Mouse (Mus musculus) embryonic facial prominence, embryonic 14.5 days (tissue): Measurements from ENCODE around the gene Otud7b. TPM values are rescaled to one million over a fixed set of nuclear protein-coding genes. Genes with fewer than 3 reads are reported as not detected.

Experiments
- ATAC-seq: fragments of 200-750 bp; cut with Nextera tagmentation; 2 replicates; pipeline ENCODE4 v1.8.0; 2017; ENCODE audit warnings: low read depth, moderate number of reproducible peaks, moderate TSS enrichment
- DNase-seq: peaks from one replicate; pipeline ENCODE4 v3.0.0-alpha.2; 2015; ENCODE audit warnings: low spot score
- H3K27ac ChIP-seq: fragments of 300-500 bp; sonication (generic); replicated peaks from 2 replicates; pipeline ENCODE4 v1.5.1; 2014; ENCODE audit warnings: low read depth, mild to moderate bottlenecking, low read length, moderate library complexity
- H3K27me3 ChIP-seq: fragments of 300-500 bp; sonication (generic); replicated peaks from 2 replicates; pipeline ENCODE4 v1.6.1; 2014; ENCODE audit warnings: low read length; ENCODE audit not compliant: control insufficient read depth, insufficient read depth
- H3K36me3 ChIP-seq: fragments of 300-500 bp; sonication (generic); 2 replicates; pipeline ENCODE4 v1.6.1; 2014; ENCODE audit warnings: low read length, mixed read lengths; ENCODE audit not compliant: control insufficient read depth, insufficient read depth
- H3K4me1 ChIP-seq: fragments of 300-500 bp; sonication (generic); 2 replicates; pipeline ENCODE4 v1.6.1; 2014; ENCODE audit warnings: antibody characterized with exemption, low read length; ENCODE audit not compliant: control insufficient read depth, insufficient read depth
- H3K4me2 ChIP-seq: fragments of 300-500 bp; sonication (generic); 2 replicates; pipeline ENCODE4 v1.6.1; 2014; ENCODE audit warnings: low read depth, mild to moderate bottlenecking, low read length, moderate library complexity, mixed read lengths
- H3K4me3 ChIP-seq: fragments of 300-500 bp; sonication (generic); 2 replicates; pipeline ENCODE4 v1.5.1; 2014; ENCODE audit warnings: low read depth, mild to moderate bottlenecking, low read length
- H3K9ac ChIP-seq: fragments of 300-500 bp; sonication (generic); 2 replicates; pipeline ENCODE4 v1.6.1; 2014; ENCODE audit warnings: low read depth, mild to moderate bottlenecking, low read length, moderate library complexity, mixed read lengths
- H3K9me3 ChIP-seq: fragments of 300-500 bp; sonication (generic); 2 replicates; pipeline ENCODE4 v1.6.1; 2016; ENCODE audit warnings: low read length; ENCODE audit not compliant: control insufficient read depth
- WGBS: fragments of 180-500 bp; shearing (Covaris S2); extraction: QIAGEN DNeasy Blood & Tissue Kit; methylation state at CpG from one replicate; pipeline ENCODE4 v1.1.7; 2014; 5-methylcytosine and 5-hydroxymethylcytosine counted together
- polyA plus RNA-seq: library from polyadenylated mRNA; unstranded; fragments of >200 nt; fragmentation: Nextera tagmentation; extraction: Ambion mirVana; gene quantifications from 2 replicates; pipeline ENCODE4 v1.2.1, GENCODE M21; 2014

Otud7b gene
- polyA plus RNA-seq, 1 experiment from 2014 or later: 17.6 TPM

- H3K27ac ChIP-seq: no peak overlapping the region
- ATAC-seq: no peak
- H3K9me3 ChIP-seq: no peaks in the 10 kb centered on the region
- 85% methylated on average over 1 of the region's 1 CpGs for WGBS
- H3K4me3 ChIP-seq: no peak overlapping the region
- H3K27me3 ChIP-seq: no peaks in the 10 kb centered on the region
- DNase-seq: peak; percentile 40
- H3K4me1 ChIP-seq: no peaks in the 10 kb centered on the region
- H3K36me3 ChIP-seq: no peaks in the 10 kb centered on the region
- no peak overlapping the region for H3K9ac ChIP-seq
- H3K4me2 ChIP-seq: no peak overlapping the region
Observed at GRCm38 (mm10) chr3:96081006-96081405, 23.3 kb upstream of the Otud7b start.

- H3K4me2 ChIP-seq: no peak overlapping the region
- no peak overlapping the region for H3K9ac ChIP-seq
- H3K4me1 ChIP-seq: no peaks in the 10 kb centered on the region
- no peak overlapping the region for H3K27ac ChIP-seq
- 90% methylated on average over 4 of the region's 4 CpGs for WGBS
- H3K9me3 ChIP-seq: no peaks in the 10 kb centered on the region
- no peaks in the 10 kb centered on the region for H3K27me3 ChIP-seq
- no peak overlapping the region for H3K4me3 ChIP-seq
- ATAC-seq: no peak
- H3K36me3 ChIP-seq: no peaks in the 10 kb centered on the region
- DNase-seq: no peak
Observed at GRCm38 (mm10) chr3:96081650-96082049, 22.7 kb upstream of the Otud7b start.

DNA sequence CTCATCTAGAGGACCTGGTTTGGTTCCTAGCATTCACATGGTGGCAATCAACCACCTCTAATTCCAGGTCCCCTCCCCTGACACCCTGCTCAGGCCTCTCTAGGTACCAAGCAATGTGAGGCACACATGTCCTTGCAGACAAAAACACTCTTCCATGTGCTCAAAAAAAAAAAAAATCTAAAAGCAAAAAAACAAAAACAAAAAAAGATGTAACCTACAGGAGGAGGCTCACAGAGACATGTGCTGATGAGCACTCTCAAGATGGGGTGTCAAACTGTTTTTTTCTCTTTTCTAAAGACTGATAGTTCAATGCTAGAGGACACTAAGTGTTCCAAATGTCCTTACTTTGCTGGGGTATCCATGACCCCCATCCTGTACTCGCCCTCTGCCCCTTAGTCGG is 22.2 kb upstream of the Otud7b start:
- no peak overlapping the region for H3K4me2 ChIP-seq
- DNase-seq: no peak
- H3K4me1 ChIP-seq: no peaks in the 10 kb centered on the region
- no peaks in the 10 kb centered on the region for H3K36me3 ChIP-seq
- H3K9me3 ChIP-seq: no peaks in the 10 kb centered on the region
- H3K4me3 ChIP-seq: no peak overlapping the region
- no peak for ATAC-seq
- WGBS: 90% methylated on average over 2 of the region's 2 CpGs
- no peak overlapping the region for H3K9ac ChIP-seq
- no peaks in the 10 kb centered on the region for H3K27me3 ChIP-seq
- H3K27ac ChIP-seq: no peak overlapping the region

DNA sequence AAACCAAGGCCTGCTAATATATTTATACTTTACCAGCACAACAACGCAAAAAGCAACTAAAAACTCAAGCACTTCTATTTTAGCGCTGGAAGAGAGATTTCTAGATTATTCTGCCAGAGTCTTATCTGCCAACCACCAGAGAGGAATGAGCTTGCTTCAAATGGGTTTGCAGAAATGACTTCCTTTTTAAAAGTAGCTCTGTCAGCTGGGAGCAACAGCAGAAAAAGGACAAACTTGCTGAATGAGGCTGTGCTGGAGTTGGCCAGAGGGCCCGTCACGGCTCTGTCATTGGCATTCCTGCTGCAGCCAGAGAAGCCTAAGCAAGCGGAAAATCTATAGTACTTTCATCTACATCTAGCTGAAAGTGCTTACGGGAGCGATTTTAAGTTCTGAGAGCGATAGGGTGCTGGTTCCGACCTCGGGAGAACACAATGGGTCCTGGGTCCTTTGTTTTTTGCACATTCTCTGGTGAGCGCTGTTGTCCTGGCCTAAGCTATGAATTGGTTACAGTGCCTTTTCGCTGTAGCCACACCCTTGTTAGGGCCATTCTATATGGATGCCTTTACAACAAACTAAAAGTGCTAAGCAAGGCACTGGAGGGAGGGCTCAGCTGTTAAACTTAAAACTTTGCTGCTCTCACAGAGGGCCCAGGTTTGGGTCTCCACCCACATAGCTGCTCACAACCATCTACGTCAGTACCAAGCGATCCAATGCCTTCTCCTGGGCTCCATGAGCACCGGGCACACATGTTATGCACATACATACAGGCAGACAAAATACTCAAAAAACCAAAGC is 21.4 kb upstream of the Otud7b start:
- 70% methylated on average over 15 of the region's 15 CpGs for WGBS
- no peak for ATAC-seq

DNA sequence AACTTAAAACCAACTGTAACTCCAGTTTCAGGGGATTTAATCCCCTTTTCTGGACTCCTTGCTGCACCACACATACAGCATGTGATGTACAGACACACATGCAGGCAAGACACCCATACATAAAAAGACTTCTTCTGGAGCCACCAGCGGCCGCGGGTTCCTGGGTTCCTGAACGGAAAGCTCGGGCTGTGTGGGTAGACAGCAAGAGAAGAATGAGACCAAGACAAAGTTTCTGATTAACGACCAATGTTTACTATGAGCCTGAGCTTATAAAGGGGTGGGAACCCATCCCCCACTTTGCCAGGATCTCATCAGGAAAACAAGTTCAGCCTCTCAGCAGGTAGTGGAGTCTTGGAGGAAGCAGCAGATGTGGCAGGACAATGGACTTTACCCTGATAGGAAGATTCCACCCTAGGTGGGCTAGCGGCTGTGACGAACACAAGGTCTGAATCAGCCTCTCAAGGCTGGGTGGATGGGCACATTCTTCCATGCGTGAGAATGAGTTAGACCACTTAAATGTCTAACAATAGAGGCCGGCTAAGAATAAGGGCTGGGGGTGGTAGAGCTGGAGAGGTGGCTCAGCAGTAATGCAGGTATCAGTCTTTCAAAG is 20.1 kb upstream of the Otud7b start:
- Histone ChIP-seq H3K4me3 (no peak overlapping the region), H3K9ac (no peak overlapping the region), H3K36me3 (no peaks in the 10 kb centered on the region), H3K4me1 (no peaks in the 10 kb centered on the region), H3K27me3 (no peaks in the 10 kb centered on the region), H3K9me3 (no peaks in the 10 kb centered on the region), H3K4me2 (no peak overlapping the region), H3K27ac (no peak overlapping the region)
- ATAC-seq: no peak
- DNase-seq: no peak
- 84% methylated on average over 10 of the region's 10 CpGs for WGBS

More for the DNA sequence above, 21.4 kb upstream of the Otud7b start:
- peak overlapping the region; percentile 14; the same call in 1 of the 2 replicates for H3K9ac ChIP-seq
- DNase-seq: no peak
- H3K27me3 ChIP-seq: no peaks in the 10 kb centered on the region
- no peaks in the 10 kb centered on the region for H3K4me1 ChIP-seq
- H3K9me3 ChIP-seq: no peaks in the 10 kb centered on the region
- no peak overlapping the region for H3K4me3 ChIP-seq
- H3K36me3 ChIP-seq: no peaks in the 10 kb centered on the region
- no peak overlapping the region for H3K27ac ChIP-seq
- no peak overlapping the region for H3K4me2 ChIP-seq

GRCm38 (mm10) chr3:96087219-96087618 is 17.1 kb upstream of the Otud7b start:
- Histone ChIP-seq H3K27me3 (no peaks in the 10 kb centered on the region), H3K4me1 (no peaks in the 10 kb centered on the region), H3K36me3 (no peaks in the 10 kb centered on the region), H3K9ac (no peak overlapping the region), H3K4me3 (no peak overlapping the region), H3K27ac (no peak overlapping the region), H3K9me3 (no peaks in the 10 kb centered on the region), H3K4me2 (no peak overlapping the region)
- ATAC-seq: no peak
- WGBS: 62% methylated on average over 2 of the region's 2 CpGs
- DNase-seq: no peak

GRCm38 (mm10) chr3:96087801-96088200 is 16.5 kb upstream of the Otud7b start:
- no peak overlapping the region for H3K9ac ChIP-seq
- 69% methylated on average over 4 of the region's 4 CpGs for WGBS
- no peak for DNase-seq
- H3K4me3 ChIP-seq: no peak overlapping the region
- H3K4me2 ChIP-seq: no peak overlapping the region
- H3K36me3 ChIP-seq: no peaks in the 10 kb centered on the region
- no peaks in the 10 kb centered on the region for H3K9me3 ChIP-seq
- no peaks in the 10 kb centered on the region for H3K27me3 ChIP-seq
- H3K27ac ChIP-seq: no peak overlapping the region
- ATAC-seq: no peak
- no peaks in the 10 kb centered on the region for H3K4me1 ChIP-seq

GRCm38 (mm10) chr3:96089882-96090489 is 14.3 kb upstream of the Otud7b start:
- no peaks in the 10 kb centered on the region for H3K4me1 ChIP-seq
- H3K4me3 ChIP-seq: no peak overlapping the region
- no peaks in the 10 kb centered on the region for H3K9me3 ChIP-seq
- no peaks in the 10 kb centered on the region for H3K27me3 ChIP-seq
- H3K9ac ChIP-seq: no peak overlapping the region
- no peak overlapping the region for H3K27ac ChIP-seq
- no peak overlapping the region for H3K4me2 ChIP-seq
- no peaks in the 10 kb centered on the region for H3K36me3 ChIP-seq
- DNase-seq (peak; percentile 20), ATAC-seq (no peak)
- WGBS: 59% methylated on average over 2 of the region's 2 CpGs
